Mouse (Mus musculus): ENCODE measurements around the gene Wdr4. TPM values are rescaled to one million over a fixed set of nuclear protein-coding genes. Genes with fewer than 3 reads are reported as not detected.

Wdr4 gene
- polyA plus RNA-seq, 1 experiment: 28.3 TPM

DNA sequence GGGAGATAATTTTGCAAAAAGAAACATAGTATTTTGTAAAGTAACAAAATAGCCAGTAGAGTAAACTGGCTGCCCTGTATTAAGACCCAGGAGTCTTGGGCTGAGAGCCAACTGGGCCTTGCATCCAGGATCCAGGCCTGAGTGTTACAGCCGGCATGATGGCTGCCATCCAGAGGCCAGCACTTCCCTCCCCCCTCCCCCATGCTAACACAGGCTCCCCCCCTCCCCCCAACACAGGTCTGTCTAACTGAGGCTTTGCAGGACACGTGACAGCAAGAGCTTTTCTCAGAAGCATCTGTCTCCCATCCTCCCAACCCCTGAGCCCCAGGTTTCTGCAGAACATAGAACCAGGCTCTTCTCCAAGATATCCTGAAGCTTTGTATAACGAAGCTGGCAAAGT, 1.1 kb upstream of the Wdr4 start:
- peak; percentile 88 for DNase-seq
- no peak overlapping the region for H3K27ac ChIP-seq (ENCODE audit: insufficient read depth, low read depth, low read length)

DNA sequence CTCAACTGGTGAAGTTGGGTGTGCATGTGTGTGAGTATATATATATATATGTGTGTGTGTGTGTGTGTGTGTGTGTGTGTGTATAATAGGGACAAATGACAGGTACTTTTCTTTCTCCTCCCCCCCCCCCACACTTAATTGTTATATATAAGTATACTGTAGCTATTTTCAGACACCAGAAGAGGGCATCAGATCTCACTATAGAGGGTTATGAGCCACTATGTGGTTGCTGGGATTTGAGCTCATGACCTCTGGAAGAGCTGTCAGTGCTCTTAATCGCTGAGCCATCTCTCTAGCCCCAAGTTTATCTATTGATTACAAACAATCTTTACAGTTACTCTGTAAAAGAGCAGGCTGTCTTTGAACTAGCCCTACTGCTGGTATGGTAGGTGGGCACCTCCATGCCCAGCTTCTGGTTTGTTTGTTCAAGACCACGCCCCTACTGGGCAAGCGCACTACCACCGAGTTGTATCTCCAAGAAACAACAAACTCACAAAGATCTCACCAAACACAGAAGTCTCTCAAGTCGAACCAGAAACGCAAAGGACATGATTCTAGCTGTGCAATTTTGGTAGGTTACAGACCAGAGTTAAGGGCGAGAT, 335 bp downstream of the Wdr4 start:
- WGBS: 2% methylated on average over 7 of the region's 7 CpGs
- DNase-seq: no peak
- Histone ChIP-seq H3K36me3 (ENCODE audit: control insufficient read depth, insufficient read depth, low read length) (no peaks in the 10 kb centered on the region; the same call in 1 of the 2 replicates), H3K4me3 (ENCODE audit: insufficient read depth, low read depth, low read length) (peak overlapping the region; percentile 41), H3K27ac (ENCODE audit: insufficient read depth, low read depth, low read length) (peak overlapping the region; percentile 54; the same call in 1 of the 2 replicates), H3K4me1 (ENCODE audit: control insufficient read depth, insufficient read depth, low read length) (peaks cover 5% of the 10 kb centered on the region; the same call in 1 of the 2 replicates), H3K27me3 (replicated peaks; ENCODE audit: control insufficient read depth, insufficient read depth, low read length) (no peaks in the 10 kb centered on the region)
- TF ChIP-seq CTCF (conservative IDR thresholded peaks at IDR 0.05; ENCODE audit: insufficient read depth, insufficient read length, low read depth, low read length): no peak

More for the DNA sequence above, 1.1 kb upstream of the Wdr4 start:
- 10% methylated on average over 3 of the region's 3 CpGs for WGBS
- Histone ChIP-seq H3K4me1 (ENCODE audit: control insufficient read depth, insufficient read depth, low read length) (peaks cover 5% of the 10 kb centered on the region; the same call in 1 of the 2 replicates), H3K36me3 (ENCODE audit: control insufficient read depth, insufficient read depth, low read length) (no peaks in the 10 kb centered on the region; the same call in 1 of the 2 replicates), H3K4me3 (ENCODE audit: insufficient read depth, low read depth, low read length) (peak overlapping the region; percentile 69), H3K27me3 (replicated peaks; ENCODE audit: control insufficient read depth, insufficient read depth, low read length) (no peaks in the 10 kb centered on the region)
- TF ChIP-seq POLR2A (IDR thresholded peaks at IDR 0.05; ENCODE audit: low read depth, low read length) (no peak), CTCF (conservative IDR thresholded peaks at IDR 0.05; ENCODE audit: insufficient read depth, insufficient read length, low read depth, low read length) (no peak)

DNA sequence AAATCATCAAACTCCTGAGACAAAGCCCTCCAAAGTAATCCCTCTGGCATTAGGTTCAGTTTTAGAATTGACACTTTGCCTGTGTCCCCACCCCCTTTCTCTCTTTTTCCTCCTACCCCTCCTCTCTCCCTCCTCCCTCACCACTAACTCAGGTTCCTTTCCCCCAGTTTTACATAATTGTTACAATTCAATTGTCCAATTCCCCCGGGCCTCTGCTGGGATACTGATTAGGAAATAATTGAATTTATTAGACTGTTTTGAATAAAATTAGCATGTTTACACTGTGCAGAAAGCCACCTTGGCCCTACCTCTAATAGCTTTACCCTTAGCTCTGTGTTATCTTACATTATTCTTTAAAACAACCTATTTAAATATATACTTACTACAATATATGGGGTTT, 5.1 kb downstream of the Wdr4 start:
- H3K36me3 ChIP-seq (ENCODE audit: control insufficient read depth, insufficient read depth, low read length): no peaks in the 10 kb centered on the region
- TF ChIP-seq POLR2A (IDR thresholded peaks at IDR 0.05; ENCODE audit: low read depth, low read length) (no peak), CTCF (conservative IDR thresholded peaks at IDR 0.05; ENCODE audit: insufficient read depth, insufficient read length, low read depth, low read length) (no peak)
- no peak overlapping the region for H3K27ac ChIP-seq (ENCODE audit: insufficient read depth, low read depth, low read length)
- H3K4me3 ChIP-seq (ENCODE audit: insufficient read depth, low read depth, low read length): no peak overlapping the region
- no peak for DNase-seq
- 0 out of 2 replicates have a peak, but pooled peaks cover 4% of the 10 kb centered on the region for H3K4me1 ChIP-seq (ENCODE audit: control insufficient read depth, insufficient read depth, low read length)
- WGBS: 56% methylated on average over 1 of the region's 1 CpGs
- H3K27me3 ChIP-seq (replicated peaks; ENCODE audit: control insufficient read depth, insufficient read depth, low read length): no peaks in the 10 kb centered on the region

DNA sequence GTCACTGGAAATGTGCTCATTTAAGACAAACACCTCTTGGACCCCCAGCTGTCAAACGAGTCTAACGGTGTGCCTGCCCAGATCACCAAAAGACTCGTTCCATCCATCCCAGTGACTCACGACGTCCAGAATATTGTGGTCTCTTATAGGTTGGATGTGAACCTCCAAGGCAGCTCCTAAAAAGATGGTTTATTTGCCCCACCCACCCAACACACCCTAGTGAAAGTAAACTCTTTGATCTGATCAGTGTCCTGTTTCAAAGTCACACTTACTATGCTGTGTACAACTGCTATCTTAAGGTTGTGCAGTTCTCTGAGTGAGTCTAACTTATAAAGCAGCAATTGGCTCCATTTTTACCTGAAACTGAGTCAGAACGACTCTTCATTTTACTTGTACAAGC, 7.2 kb downstream of the Wdr4 start:
- H3K27me3 ChIP-seq (replicated peaks; ENCODE audit: control insufficient read depth, insufficient read depth, low read length): no peaks in the 10 kb centered on the region
- WGBS: 15% methylated on average over 6 of the region's 6 CpGs
- H3K27ac ChIP-seq (ENCODE audit: insufficient read depth, low read depth, low read length): no peak overlapping the region
- TF ChIP-seq POLR2A (IDR thresholded peaks at IDR 0.05; ENCODE audit: low read depth, low read length): no peak
- no peak for TF ChIP-seq CTCF (conservative IDR thresholded peaks at IDR 0.05; ENCODE audit: insufficient read depth, insufficient read length, low read depth, low read length)
- 0 out of 2 replicates have a peak, but pooled peaks cover 4% of the 10 kb centered on the region for H3K4me1 ChIP-seq (ENCODE audit: control insufficient read depth, insufficient read depth, low read length)
- DNase-seq: no peak
- peak overlapping the region; percentile 86 for H3K4me3 ChIP-seq (ENCODE audit: insufficient read depth, low read depth, low read length)
- no peaks in the 10 kb centered on the region for H3K36me3 ChIP-seq (ENCODE audit: control insufficient read depth, insufficient read depth, low read length)

DNA sequence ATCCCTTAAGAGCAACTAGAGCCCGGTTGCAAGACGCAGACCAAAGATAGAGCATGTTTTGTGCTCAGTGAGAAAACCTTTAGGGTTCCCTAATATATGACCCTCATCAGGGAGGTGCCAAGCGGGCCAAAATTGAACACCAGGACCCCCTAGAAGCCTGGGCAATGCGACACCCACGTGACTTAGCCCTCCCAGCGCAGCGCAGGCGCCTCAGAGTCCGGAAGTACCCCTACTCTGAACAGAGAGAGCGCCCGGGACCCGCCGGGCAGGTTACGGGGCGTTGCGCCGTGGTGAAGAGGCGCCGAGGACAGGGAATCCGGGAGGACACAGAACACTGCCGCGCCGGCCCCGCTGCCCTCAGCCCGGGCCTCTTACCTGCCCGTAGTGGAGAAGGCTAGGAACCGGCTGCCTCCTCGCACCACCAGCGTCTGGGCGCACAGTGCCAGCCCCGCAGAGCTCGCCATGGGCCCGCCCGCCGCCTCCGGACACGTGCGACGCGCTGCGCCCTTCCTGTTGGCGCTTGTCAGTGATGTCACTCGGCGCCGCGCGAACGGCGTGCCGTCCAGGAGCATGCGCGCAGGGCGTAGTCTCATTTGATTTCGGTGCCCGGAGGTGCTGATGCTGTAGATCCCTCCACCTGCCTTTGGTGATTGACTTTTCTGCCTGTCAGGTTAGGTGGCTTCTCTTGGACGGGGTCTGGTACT, 7.8 kb downstream of the Wdr4 start:
- Histone ChIP-seq H3K27me3 (replicated peaks; ENCODE audit: control insufficient read depth, insufficient read depth, low read length) (no peaks in the 10 kb centered on the region), H3K27ac (ENCODE audit: insufficient read depth, low read depth, low read length) (0 out of 2 replicates have a peak overlapping the region, but pooled peaks have one; percentile 18)
- under 1% methylated on average over 56 of the region's 56 CpGs for WGBS

DNA sequence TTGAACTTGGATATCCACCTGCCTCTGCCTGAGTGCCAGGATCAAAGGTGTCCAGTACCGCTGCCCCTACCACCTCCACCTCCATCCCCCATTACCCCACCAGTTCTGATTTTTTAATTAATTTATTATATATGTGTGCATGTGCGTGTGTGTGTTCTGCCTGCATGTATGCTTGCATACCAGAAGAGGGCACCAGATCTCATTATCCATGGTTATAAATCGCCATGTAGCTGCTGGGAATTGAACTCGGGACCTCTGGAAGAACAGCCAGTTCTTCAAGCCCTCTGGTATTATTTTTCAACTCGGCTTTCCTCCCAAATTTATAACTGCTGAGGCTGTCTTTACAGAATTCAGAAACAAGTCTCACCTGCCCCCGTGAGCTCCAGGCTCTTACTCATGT, 8.8 kb downstream of the Wdr4 start:
- no peak for DNase-seq
- H3K27ac ChIP-seq (ENCODE audit: insufficient read depth, low read depth, low read length): no peak overlapping the region
- H3K27me3 ChIP-seq (replicated peaks; ENCODE audit: control insufficient read depth, insufficient read depth, low read length): no peaks in the 10 kb centered on the region
- TF ChIP-seq CTCF (conservative IDR thresholded peaks at IDR 0.05; ENCODE audit: insufficient read depth, insufficient read length, low read depth, low read length): no peak
- TF ChIP-seq POLR2A (IDR thresholded peaks at IDR 0.05; ENCODE audit: low read depth, low read length): no peak
- peaks cover 12% of the 10 kb centered on the region; the same call in 1 of the 2 replicates for H3K4me1 ChIP-seq (ENCODE audit: control insufficient read depth, insufficient read depth, low read length)
- no peaks in the 10 kb centered on the region for H3K36me3 ChIP-seq (ENCODE audit: control insufficient read depth, insufficient read depth, low read length)
- 95% methylated on average over 6 of the region's 6 CpGs for WGBS
- peak overlapping the region; percentile 1; the same call in 1 of the 2 replicates for H3K4me3 ChIP-seq (ENCODE audit: insufficient read depth, low read depth, low read length)

More for the DNA sequence above, 7.8 kb downstream of the Wdr4 start:
- Histone ChIP-seq H3K4me1 (ENCODE audit: control insufficient read depth, insufficient read depth, low read length) (peaks cover 7% of the 10 kb centered on the region; the same call in 1 of the 2 replicates), H3K4me3 (ENCODE audit: insufficient read depth, low read depth, low read length) (peak overlapping the region; percentile 86), H3K36me3 (ENCODE audit: control insufficient read depth, insufficient read depth, low read length) (no peaks in the 10 kb centered on the region)
- peak; percentile 88 for DNase-seq
- TF ChIP-seq CTCF (conservative IDR thresholded peaks at IDR 0.05; ENCODE audit: insufficient read depth, insufficient read length, low read depth, low read length): 0 out of 2 replicates have a peak, but pooled peaks have one; percentile 4
- TF ChIP-seq POLR2A (IDR thresholded peaks at IDR 0.05; ENCODE audit: low read depth, low read length): peak; percentile 61

DNA sequence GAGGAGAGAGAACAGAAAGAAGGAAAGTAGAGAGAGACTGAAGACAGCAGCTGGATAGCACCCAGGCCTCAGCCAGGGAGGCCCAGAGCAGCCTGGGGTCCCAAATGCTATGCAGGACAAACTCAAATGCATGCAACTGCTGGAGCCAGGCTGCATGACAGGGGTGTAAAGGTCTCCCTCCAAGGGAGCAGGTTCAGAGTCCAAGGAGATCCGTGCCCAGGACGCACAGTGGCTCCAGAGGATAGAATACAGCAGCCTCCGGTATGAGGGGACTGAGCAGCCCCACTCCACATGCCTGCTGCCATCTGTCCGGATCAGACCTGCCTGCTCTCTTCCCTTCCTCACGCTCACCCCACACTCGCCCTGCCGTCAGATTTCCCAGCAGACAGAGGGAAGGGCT, 13.5 kb downstream of the Wdr4 start:
- Histone ChIP-seq H3K4me3 (ENCODE audit: insufficient read depth, low read depth, low read length) (no peak overlapping the region), H3K4me1 (ENCODE audit: control insufficient read depth, insufficient read depth, low read length) (peaks cover 29% of the 10 kb centered on the region), H3K36me3 (ENCODE audit: control insufficient read depth, insufficient read depth, low read length) (no peaks in the 10 kb centered on the region), H3K27ac (ENCODE audit: insufficient read depth, low read depth, low read length) (peak overlapping the region; percentile 77), H3K27me3 (replicated peaks; ENCODE audit: control insufficient read depth, insufficient read depth, low read length) (no peaks in the 10 kb centered on the region)
- 47% methylated on average over 7 of the region's 7 CpGs for WGBS
- peak; percentile 88 for DNase-seq
- TF ChIP-seq CTCF (conservative IDR thresholded peaks at IDR 0.05; ENCODE audit: insufficient read depth, insufficient read length, low read depth, low read length): no peak
- no peak for TF ChIP-seq POLR2A (IDR thresholded peaks at IDR 0.05; ENCODE audit: low read depth, low read length)

All from kidney, adult 2 months (tissue).